Mouse (Mus musculus) ES-E14 (cell line): ENCODE results near the gene Yy1. TPM values are rescaled to one million over a fixed set of nuclear protein-coding genes. Genes with fewer than 3 reads are reported as not detected.

Experiments used
- DNase-seq: peaks from one replicate; pipeline ENCODE4 v3.0.0-alpha.2; 2013; ENCODE audit warnings: low read depth, low spot score
- H3K27ac ChIP-seq: 2 replicates; pipeline ENCODE4 v1.5.1; 2012; ENCODE audit warnings: low read depth, mild to moderate bottlenecking, low read length, moderate library complexity, mixed read lengths; ENCODE audit not compliant: poor library complexity, insufficient read depth, severe bottlenecking
- H3K36me3 ChIP-seq: 2 replicates; pipeline ENCODE4 v1.6.1; 2012; ENCODE audit warnings: mild to moderate bottlenecking, low read length, moderate library complexity, mixed read lengths; ENCODE audit not compliant: control insufficient read depth, poor library complexity, insufficient read depth, severe bottlenecking
- H3K4me1 ChIP-seq, 2 experiments: fragments of 150-350 bp in 1 of 2; sonication (generic) in 1 of 2; 2 replicates each; pipeline ENCODE4 v1.6.1; 2012; ENCODE audit warnings: low read length in 2 of 2, mild to moderate bottlenecking in 1 of 2, mixed read lengths in 1 of 2; ENCODE audit not compliant: control insufficient read depth in 2 of 2, insufficient read depth in 2 of 2, poor library complexity in 1 of 2
- H3K4me3 ChIP-seq, 2 experiments: fragments of 150-350 bp in 1 of 2; sonication (generic) in 1 of 2; 2 replicates each; pipeline ENCODE4 v1.5.1; 2012; ENCODE audit warnings: low read length in 2 of 2, low read depth in 1 of 2, mild to moderate bottlenecking in 1 of 2, mixed read lengths in 1 of 2; ENCODE audit not compliant: insufficient read depth in 1 of 2, poor library complexity in 1 of 2, severe bottlenecking in 1 of 2
- H3K9ac ChIP-seq: 2 replicates; pipeline ENCODE4 v1.6.1; 2012; ENCODE audit warnings: low read depth, mild to moderate bottlenecking, low read length, mixed read lengths; ENCODE audit not compliant: poor library complexity, insufficient read depth, severe bottlenecking
- H3K9me3 ChIP-seq: fragments of 150-350 bp; sonication (generic); 2 replicates; pipeline ENCODE4 v1.6.1; 2012; ENCODE audit warnings: low read depth, mild to moderate bottlenecking, low read length; ENCODE audit not compliant: control insufficient read depth, insufficient read depth
- CHD2 ChIP-seq: IDR thresholded peaks from 2 replicates; pipeline ENCODE4 v1.6.1; 2014; ENCODE audit warnings: mild to moderate bottlenecking, low read depth, low read length, inconsistent platforms
- HCFC1 ChIP-seq: IDR thresholded peaks from 2 replicates; pipeline ENCODE4 v1.6.1; 2012; ENCODE audit warnings: low read length, inconsistent platforms, borderline replicate concordance; ENCODE audit not compliant: insufficient read depth
- MAFK ChIP-seq: IDR thresholded peaks from 2 replicates; pipeline ENCODE4 v1.6.1; 2014; ENCODE audit warnings: mild to moderate bottlenecking, low read depth, low read length, inconsistent platforms; ENCODE audit not compliant: insufficient read depth
- ZC3H11A ChIP-seq: IDR thresholded peaks from 2 replicates; pipeline ENCODE4 v1.6.1; 2012; ENCODE audit warnings: low read depth, mild to moderate bottlenecking, inconsistent platforms, low read length, borderline replicate concordance
- ZNF384 ChIP-seq: IDR thresholded peaks from 2 replicates; pipeline ENCODE4 v1.6.1; 2012; ENCODE audit warnings: low read depth, low read length, inconsistent platforms
- in situ Hi-C, 2 experiments: fragments of 600-800 bp; cut with MboI; formaldehyde crosslinking; loops; one replicate each; pipeline ENCODE4 v1.15.1; 2025; ENCODE audit warnings: low sequenced_read_pairs in 2 of 2, inconsistent platforms in 1 of 2; ENCODE audit not compliant: unreplicated experiment in 2 of 2
- total RNA-seq: library from RNA; depleted of rRNA; stranded (reverse); fragments of 300-350 nt; gene quantifications from 2 replicates; pipeline ENCODE4 v1.2.3, GENCODE M21; 2012

The Yy1 gene
- total RNA-seq, 1 experiment = 40.5 TPM

DNA sequence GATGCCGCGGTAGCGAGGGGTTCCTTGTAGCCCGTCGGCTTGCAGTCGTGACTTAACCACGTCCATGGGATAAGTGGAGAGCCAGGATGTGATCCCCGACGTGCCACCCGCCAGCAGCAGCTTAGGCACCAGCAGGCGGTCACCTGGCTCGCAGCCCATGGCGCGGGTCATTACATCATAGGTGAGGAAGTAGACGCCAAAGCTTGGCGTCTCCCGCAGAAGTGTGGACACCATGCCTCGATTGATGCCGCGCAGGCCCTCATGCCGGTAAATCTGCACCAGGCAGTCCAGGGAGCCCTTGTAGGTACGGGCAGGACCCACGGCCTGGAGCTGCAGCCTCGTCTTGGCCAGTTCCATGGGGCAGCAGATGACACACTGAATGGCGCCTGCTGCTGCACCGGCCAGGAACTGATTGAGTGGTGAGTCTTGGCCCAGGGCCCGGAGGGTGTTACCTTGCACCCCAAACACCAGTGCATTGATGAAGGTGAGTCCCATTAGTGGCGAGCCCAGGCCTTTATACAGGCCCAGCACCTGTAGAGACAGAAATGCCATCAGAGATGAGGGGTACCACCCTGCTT is 34.3 kb downstream of the Yy1 start:
- Histone ChIP-seq H3K4me1 (peaks cover 0 to 6% of the 10 kb centered on the region in 2 experiments; a peak in 1 of 4 replicates), H3K36me3 (no peaks in the 10 kb centered on the region), H3K27ac (no peak overlapping the region), H3K9me3 (no peaks in the 10 kb centered on the region), H3K4me3 (peak overlapping the region; percentile 14 to 20; a peak in 2 of 4 replicates), H3K9ac (peak overlapping the region; percentile 16; the same call in 1 of the 2 replicates)
- TF ChIP-seq ZNF384 (no peak), CHD2 (no peak), MAFK (no peak), ZC3H11A (no peak), HCFC1 (no peak)
- in situ Hi-C loops = no loop called here
- DNase-seq = no peak

- Histone ChIP-seq H3K36me3 (no peaks in the 10 kb centered on the region), H3K4me1 (peaks cover 0 to 6% of the 10 kb centered on the region in 2 experiments; a peak in 1 of 4 replicates), H3K4me3 (no peak overlapping the region), H3K27ac (no peak overlapping the region), H3K9me3 (no peaks in the 10 kb centered on the region), H3K9ac (no peak overlapping the region)
- TF ChIP-seq ZC3H11A = no peak
- no peak for TF ChIP-seq MAFK
- no peak for TF ChIP-seq CHD2
- in situ Hi-C loops = no loop called here
- no peak for DNase-seq
Measured at GRCm38 (mm10) chr12:108827641-108828040, 34.9 kb downstream of the Yy1 start.

- TF ChIP-seq ZNF384 (no peak), HCFC1 (no peak), CHD2 (no peak), ZC3H11A (no peak), MAFK (no peak)
- H3K4me1 ChIP-seq = peaks cover 0 to 6% of the 10 kb centered on the region in 2 experiments; a peak in 1 of 4 replicates
- in situ Hi-C loops = no loop called here
- no peaks in the 10 kb centered on the region; the same call in 1 of the 2 replicates for H3K36me3 ChIP-seq
- H3K27ac ChIP-seq = no peak overlapping the region
- DNase-seq = no peak
- H3K9me3 ChIP-seq = no peaks in the 10 kb centered on the region
- H3K9ac ChIP-seq = no peak overlapping the region
- no peak overlapping the region for H3K4me3 ChIP-seq
Measured at GRCm38 (mm10) chr12:108829636-108830035, 36.9 kb downstream of the Yy1 start.

DNA sequence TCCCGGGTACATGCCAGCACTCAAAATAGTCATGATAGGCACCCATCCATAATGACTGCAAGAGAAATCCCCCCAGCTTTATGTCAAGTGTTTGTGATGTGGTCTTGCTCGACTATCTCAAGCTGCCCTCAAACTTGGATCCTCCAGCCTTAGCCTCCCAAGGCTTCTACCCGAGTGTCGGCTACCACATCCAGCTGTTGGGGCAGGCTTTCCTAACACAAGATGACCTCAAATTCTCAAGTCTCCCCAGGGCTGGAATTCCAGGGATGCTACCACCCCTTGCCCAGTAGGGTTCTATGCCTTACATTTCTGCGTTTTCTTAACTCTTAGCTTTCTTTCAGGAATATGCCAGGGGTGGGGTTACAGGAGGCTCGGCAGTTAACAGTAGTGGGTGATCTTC is 37.6 kb downstream of the Yy1 start:
- no peak for DNase-seq
- in situ Hi-C loops = no loop called here
- Histone ChIP-seq H3K27ac (no peak overlapping the region), H3K9ac (no peak overlapping the region), H3K4me3 (no peak overlapping the region), H3K9me3 (no peaks in the 10 kb centered on the region), H3K36me3 (no peaks in the 10 kb centered on the region; the same call in 1 of the 2 replicates), H3K4me1 (peaks cover 0 to 6% of the 10 kb centered on the region in 2 experiments; a peak in 1 of 4 replicates)
- TF ChIP-seq HCFC1 = no peak
- TF ChIP-seq ZNF384 = no peak
- TF ChIP-seq CHD2 = no peak

DNA sequence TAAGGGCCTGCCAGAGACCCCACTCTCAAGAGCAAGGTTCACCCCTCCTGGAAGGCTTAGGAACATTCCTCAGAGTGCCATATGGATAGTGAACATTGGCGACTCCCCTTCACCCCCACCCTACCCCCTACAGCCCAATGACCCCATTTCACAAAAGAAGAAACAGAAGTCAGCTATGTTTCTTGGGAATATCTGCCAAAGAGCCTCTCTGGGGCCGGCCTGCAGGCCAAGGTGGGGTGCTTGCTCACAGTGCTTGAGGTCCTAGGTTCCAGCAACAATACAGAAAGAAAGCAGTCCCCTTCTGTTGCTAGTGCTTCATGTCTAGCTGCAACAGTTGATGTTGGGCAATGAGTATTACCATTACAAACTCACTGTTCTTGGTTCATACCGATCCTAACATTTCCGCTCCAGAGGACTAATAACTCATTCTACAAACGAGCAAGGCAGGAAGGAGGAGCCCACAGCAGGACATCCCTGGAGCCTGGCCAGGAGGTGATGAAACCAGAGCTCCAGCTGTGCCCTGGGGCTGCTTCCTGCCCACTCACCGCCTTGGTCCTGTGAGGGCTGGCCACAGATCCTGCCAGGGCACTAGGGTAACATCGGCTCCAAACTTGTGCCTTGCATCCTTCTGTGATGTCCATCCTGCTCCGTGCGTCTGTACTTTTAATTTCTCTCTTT is 39.3 kb downstream of the Yy1 start:
- TF ChIP-seq ZC3H11A (no peak), ZNF384 (no peak), HCFC1 (no peak), MAFK (no peak), CHD2 (no peak)
- Histone ChIP-seq H3K4me3 (no peak overlapping the region), H3K9me3 (no peaks in the 10 kb centered on the region), H3K9ac (no peak overlapping the region), H3K27ac (no peak overlapping the region), H3K36me3 (no peaks in the 10 kb centered on the region; the same call in 1 of the 2 replicates), H3K4me1 (peaks cover 0 to 3% of the 10 kb centered on the region in 2 experiments; a peak in 2 of 4 replicates)
- no peak for DNase-seq
- in situ Hi-C loops = no loop called here
